Mouse (Mus musculus) gastrocnemius, postnatal 25 days (tissue): Measurements from ENCODE around the gene Pdha1. TPM values are rescaled to one million over a fixed set of nuclear protein-coding genes. Genes with fewer than 3 reads are reported as not detected.

Experiments used
- total RNA-seq, 2 experiments: library from RNA; stranded (reverse); gene quantifications; 1 replicate in 1 of 2; 2 replicates in 1 of 2; pipeline ENCODE4 v1.2.3; 2021

Gene Pdha1
- total RNA-seq, 2 experiments from 2014 or later, result 569 to 672 TPM

Other genes with a start within 250 kb of the Pdha1 start
- under 1 TPM; 0.20 to 0.24 TPM for gene Map3k15, start 150.0 kb downstream of the Pdha1 start, total RNA-seq